Mouse (Mus musculus) forebrain, embryonic 16.5 days (tissue): Measurements from ENCODE around the gene Adamtsl5. TPM values are rescaled to one million over a fixed set of nuclear protein-coding genes. Genes with fewer than 3 reads are reported as not detected.

Source experiments
- ATAC-seq: fragments of 200-750 bp; cut with Nextera tagmentation; 2 replicates; pipeline ENCODE4 v1.8.0; 2017; ENCODE audit warnings: mild to moderate bottlenecking, moderate library complexity
- H3K27ac ChIP-seq: fragments of 300-500 bp; sonication (generic); 2 replicates; pipeline ENCODE4 v1.5.1; 2014; ENCODE audit warnings: low read length, control low read depth
- H3K27me3 ChIP-seq: fragments of 300-500 bp; sonication (generic); replicated peaks from 2 replicates; pipeline ENCODE4 v1.6.1; 2014; ENCODE audit warnings: low read length; ENCODE audit not compliant: control insufficient read depth, insufficient read depth
- H3K36me3 ChIP-seq: fragments of 300-500 bp; sonication (generic); 2 replicates; pipeline ENCODE4 v1.6.1; 2014; ENCODE audit not compliant: control insufficient read depth, insufficient read depth
- H3K4me1 ChIP-seq: fragments of 300-500 bp; sonication (generic); replicated peaks from 2 replicates; pipeline ENCODE4 v1.6.1; 2014; ENCODE audit warnings: low read length; ENCODE audit not compliant: control insufficient read depth, insufficient read depth
- H3K4me2 ChIP-seq: fragments of 300-500 bp; sonication (generic); 2 replicates; pipeline ENCODE4 v1.6.1; 2014; ENCODE audit warnings: mild to moderate bottlenecking, low read length, control low read depth
- H3K4me3 ChIP-seq: fragments of 300-500 bp; sonication (generic); replicated peaks from 2 replicates; pipeline ENCODE4 v1.5.1; 2014; ENCODE audit warnings: mild to moderate bottlenecking, low read length, control low read depth
- H3K9ac ChIP-seq: fragments of 300-500 bp; sonication (generic); replicated peaks from 2 replicates; pipeline ENCODE4 v1.6.1; 2014; ENCODE audit warnings: low read depth, low read length, control low read depth
- H3K9me3 ChIP-seq: fragments of 300-500 bp; sonication (generic); 2 replicates; pipeline ENCODE4 v1.6.1; 2016; ENCODE audit warnings: low read length; ENCODE audit not compliant: control insufficient read depth
- WGBS: fragments of 180-500 bp; shearing (Covaris S2); extraction: QIAGEN DNeasy Blood & Tissue Kit; methylation state at CpG from one replicate; pipeline ENCODE4 v1.1.7; 2014; 5-methylcytosine and 5-hydroxymethylcytosine counted together
- polyA plus RNA-seq: library from polyadenylated mRNA; unstranded; fragments of >200 nt; fragmentation: Nextera tagmentation; extraction: Ambion mirVana; gene quantifications from 2 replicates; pipeline ENCODE4 v1.2.1, GENCODE M21; 2015

Gene Adamtsl5
- polyA plus RNA-seq, 1 experiment from 2014 or later: 0.51 TPM

GRCm38 (mm10) chr10:80341026-80341425 lies 7.2 kb downstream of the Adamtsl5 start:
- 12% methylated on average over 21 of the region's 21 CpGs for WGBS
- no peak overlapping the region for H3K4me2 ChIP-seq
- H3K9me3 ChIP-seq: no peaks in the 10 kb centered on the region
- no peaks in the 10 kb centered on the region for H3K36me3 ChIP-seq
- no peak overlapping the region for H3K4me3 ChIP-seq
- peaks cover 59% of the 10 kb centered on the region for H3K27me3 ChIP-seq
- H3K27ac ChIP-seq: no peak overlapping the region
- H3K4me1 ChIP-seq: peaks cover 21% of the 10 kb centered on the region
- H3K9ac ChIP-seq: 0 out of 2 replicates have a peak overlapping the region, but pooled peaks have one; percentile 14
- ATAC-seq: no peak

GRCm38 (mm10) chr10:80339941-80340750 lies 8.1 kb downstream of the Adamtsl5 start:
- Histone ChIP-seq H3K9me3 (no peaks in the 10 kb centered on the region), H3K4me3 (no peak overlapping the region), H3K27ac (no peak overlapping the region), H3K36me3 (no peaks in the 10 kb centered on the region), H3K27me3 (peaks cover 50% of the 10 kb centered on the region), H3K4me1 (peaks cover 21% of the 10 kb centered on the region), H3K4me2 (0 out of 2 replicates have a peak overlapping the region, but pooled peaks have one; percentile 21), H3K9ac (no peak overlapping the region)
- ATAC-seq: peak; percentile 18; the same call in 1 of the 2 replicates
- 22% methylated on average over 19 of the region's 19 CpGs for WGBS

GRCm38 (mm10) chr10:80336263-80336662 lies 11.9 kb downstream of the Adamtsl5 start:
- 88% methylated on average over 12 of the region's 12 CpGs for WGBS
- ATAC-seq: no peak

GRCm38 (mm10) chr10:80332525-80332989 lies 15.7 kb downstream of the Adamtsl5 start:
- Histone ChIP-seq H3K9me3 (no peaks in the 10 kb centered on the region), H3K9ac (no peak overlapping the region), H3K27me3 (no peaks in the 10 kb centered on the region), H3K27ac (no peak overlapping the region), H3K36me3 (no peaks in the 10 kb centered on the region), H3K4me1 (peaks cover 8% of the 10 kb centered on the region), H3K4me2 (no peak overlapping the region), H3K4me3 (no peak overlapping the region)
- ATAC-seq: no peak
- WGBS: 79% methylated on average over 5 of the region's 5 CpGs

More at GRCm38 (mm10) chr10:80336263-80336662, 11.9 kb downstream of the Adamtsl5 start:
- no peaks in the 10 kb centered on the region for H3K4me1 ChIP-seq
- H3K4me3 ChIP-seq: no peak overlapping the region
- H3K9ac ChIP-seq: no peak overlapping the region
- H3K4me2 ChIP-seq: no peak overlapping the region
- no peaks in the 10 kb centered on the region for H3K9me3 ChIP-seq
- no peaks in the 10 kb centered on the region for H3K36me3 ChIP-seq
- H3K27me3 ChIP-seq: peaks cover 12% of the 10 kb centered on the region
- no peak overlapping the region for H3K27ac ChIP-seq

- Histone ChIP-seq H3K9ac (no peak overlapping the region), H3K27me3 (no peaks in the 10 kb centered on the region), H3K36me3 (no peaks in the 10 kb centered on the region), H3K9me3 (no peaks in the 10 kb centered on the region), H3K4me3 (no peak overlapping the region), H3K27ac (no peak overlapping the region), H3K4me2 (no peak overlapping the region), H3K4me1 (peaks cover 8% of the 10 kb centered on the region)
- 82% methylated on average over 10 of the region's 10 CpGs for WGBS
- ATAC-seq: no peak
Measured at GRCm38 (mm10) chr10:80331636-80332524, 16.3 kb downstream of the Adamtsl5 start.

GRCm38 (mm10) chr10:80330888-80331287 lies 17.3 kb downstream of the Adamtsl5 start:
- Histone ChIP-seq H3K4me3 (no peak overlapping the region), H3K27me3 (no peaks in the 10 kb centered on the region), H3K4me2 (no peak overlapping the region; the same call in 1 of the 2 replicates), H3K27ac (no peak overlapping the region), H3K9ac (no peak overlapping the region), H3K9me3 (no peaks in the 10 kb centered on the region), H3K36me3 (no peaks in the 10 kb centered on the region), H3K4me1 (peaks cover 8% of the 10 kb centered on the region)
- ATAC-seq: no peak
- 71% methylated on average over 2 of the region's 2 CpGs for WGBS

GRCm38 (mm10) chr10:80330084-80330483 lies 18.1 kb downstream of the Adamtsl5 start:
- Histone ChIP-seq H3K27me3 (no peaks in the 10 kb centered on the region), H3K4me3 (peak overlapping the region; percentile 47), H3K9ac (peak overlapping the region; percentile 54), H3K36me3 (no peaks in the 10 kb centered on the region), H3K27ac (no peak overlapping the region), H3K9me3 (no peaks in the 10 kb centered on the region), H3K4me2 (peak overlapping the region; percentile 86), H3K4me1 (peaks cover 8% of the 10 kb centered on the region)
- ATAC-seq: no peak
- WGBS: 1% methylated on average over 40 of the region's 41 CpGs

GRCm38 (mm10) chr10:80329273-80330081 lies 18.7 kb downstream of the Adamtsl5 start, which contains the start of the genes Pcsk4 and Reep6:
Gene Pcsk4, minus strand, starts transcription at chr10:80329498.
Gene Reep6, plus strand, starts transcription at chr10:80329953.
- whole genome bisulfite sequencing: 4% methylated on average over 35 of the region's 36 CpGs
- Histone ChIP-seq H3K9me3 (no peaks in the 10 kb centered on the region), H3K27ac (no peak within 1 kb of the TSS)

More at GRCm38 (mm10) chr10:80329273-80330081, 18.7 kb downstream of the Adamtsl5 start, which contains the start of the genes Pcsk4 and Reep6:
- peaks cover 8% of the 10 kb centered on the region for H3K4me1 ChIP-seq
- peak within 1 kb of the TSS; percentile 47 for H3K4me3 ChIP-seq
- ATAC-seq: peak; percentile 88
- H3K27me3 ChIP-seq: no peaks in the 10 kb centered on the region
- peak within 1 kb of the TSS; percentile 86 for H3K4me2 ChIP-seq
- peak within 1 kb of the TSS; percentile 54 for H3K9ac ChIP-seq
- H3K36me3 ChIP-seq: no peaks in the 10 kb centered on the region
